Mouse (Mus musculus): ENCODE results near the gene Slc5a11. TPM values are rescaled to one million over a fixed set of nuclear protein-coding genes. Genes with fewer than 3 reads are reported as not detected.

The Slc5a11 gene
- polyA plus RNA-seq, 1 experiment = not detected

GRCm38 (mm10) chr7:123219781-123220632, 5.4 kb downstream of the Slc5a11 start:
- TF ChIP-seq POLR2A (IDR thresholded peaks at IDR 0.05; ENCODE audit: insufficient read depth, low read depth, low read length) = no peak
- no peak for TF ChIP-seq CTCF (IDR thresholded peaks at IDR 0.05; ENCODE audit: insufficient read depth, low read depth, low read length)
- Histone ChIP-seq H3K27ac (ENCODE audit: insufficient read depth, low read depth, low read length) (peak overlapping the region; percentile 46; the same call in 1 of the 2 replicates), H3K4me3 (ENCODE audit: insufficient read depth, low read depth, low read length) (no peak overlapping the region), H3K4me1 (ENCODE audit: control insufficient read depth, insufficient read depth, low read length) (peaks cover 5% of the 10 kb centered on the region; the same call in 1 of the 2 replicates)
- WGBS = 67% methylated on average over 13 of the region's 13 CpGs

GRCm38 (mm10) chr7:123220633-123220942, 6.0 kb downstream of the Slc5a11 start:
- 0 out of 2 replicates have a peak overlapping the region, but pooled peaks have one; percentile 46 for H3K27ac ChIP-seq (ENCODE audit: insufficient read depth, low read depth, low read length)
- WGBS = 71% methylated on average over 2 of the region's 2 CpGs
- H3K4me1 ChIP-seq (ENCODE audit: control insufficient read depth, insufficient read depth, low read length) = peaks cover 5% of the 10 kb centered on the region; the same call in 1 of the 2 replicates
- TF ChIP-seq POLR2A (IDR thresholded peaks at IDR 0.05; ENCODE audit: insufficient read depth, low read depth, low read length) (no peak), CTCF (IDR thresholded peaks at IDR 0.05; ENCODE audit: insufficient read depth, low read depth, low read length) (no peak)
- H3K4me3 ChIP-seq (ENCODE audit: insufficient read depth, low read depth, low read length) = no peak overlapping the region

GRCm38 (mm10) chr7:123224076-123224475, 9.5 kb downstream of the Slc5a11 start:
- WGBS = 90% methylated on average over 9 of the region's 9 CpGs
- TF ChIP-seq POLR2A (IDR thresholded peaks at IDR 0.05; ENCODE audit: insufficient read depth, low read depth, low read length) (no peak), CTCF (IDR thresholded peaks at IDR 0.05; ENCODE audit: insufficient read depth, low read depth, low read length) (no peak)
- Histone ChIP-seq H3K27ac (ENCODE audit: insufficient read depth, low read depth, low read length) (no peak overlapping the region), H3K4me1 (ENCODE audit: control insufficient read depth, insufficient read depth, low read length) (peaks cover 5% of the 10 kb centered on the region; the same call in 1 of the 2 replicates), H3K4me3 (ENCODE audit: insufficient read depth, low read depth, low read length) (no peak overlapping the region)

- WGBS = 93% methylated on average over 4 of the region's 4 CpGs
- no peaks in the 10 kb centered on the region; the same call in 1 of the 2 replicates for H3K4me1 ChIP-seq (ENCODE audit: control insufficient read depth, insufficient read depth, low read length)
- no peak overlapping the region for H3K4me3 ChIP-seq (ENCODE audit: insufficient read depth, low read depth, low read length)
- no peak overlapping the region for H3K27ac ChIP-seq (ENCODE audit: insufficient read depth, low read depth, low read length)
- TF ChIP-seq POLR2A (IDR thresholded peaks at IDR 0.05; ENCODE audit: insufficient read depth, low read depth, low read length) (no peak), CTCF (IDR thresholded peaks at IDR 0.05; ENCODE audit: insufficient read depth, low read depth, low read length) (no peak)
Measured at GRCm38 (mm10) chr7:123225159-123225558, 10.6 kb downstream of the Slc5a11 start.

GRCm38 (mm10) chr7:123235449-123235848, 20.9 kb downstream of the Slc5a11 start:
- no peak overlapping the region for H3K27ac ChIP-seq (ENCODE audit: insufficient read depth, low read depth, low read length)
- H3K4me3 ChIP-seq (ENCODE audit: insufficient read depth, low read depth, low read length) = no peak overlapping the region
- 46% methylated on average over 4 of the region's 4 CpGs for WGBS
- H3K4me1 ChIP-seq (ENCODE audit: control insufficient read depth, insufficient read depth, low read length) = peaks cover 3% of the 10 kb centered on the region; the same call in 1 of the 2 replicates
- TF ChIP-seq POLR2A (IDR thresholded peaks at IDR 0.05; ENCODE audit: insufficient read depth, low read depth, low read length) = no peak
- TF ChIP-seq CTCF (IDR thresholded peaks at IDR 0.05; ENCODE audit: insufficient read depth, low read depth, low read length) = no peak

- TF ChIP-seq CTCF (IDR thresholded peaks at IDR 0.05; ENCODE audit: insufficient read depth, low read depth, low read length) (no peak), POLR2A (IDR thresholded peaks at IDR 0.05; ENCODE audit: insufficient read depth, low read depth, low read length) (no peak)
- WGBS = 72% methylated on average over 4 of the region's 4 CpGs
- H3K4me3 ChIP-seq (ENCODE audit: insufficient read depth, low read depth, low read length) = no peak overlapping the region
Measured at GRCm38 (mm10) chr7:123238621-123239020, 24.0 kb downstream of the Slc5a11 start.

GRCm38 (mm10) chr7:123240064-123240463, 25.5 kb downstream of the Slc5a11 start:
- peaks cover 3% of the 10 kb centered on the region; the same call in 1 of the 2 replicates for H3K4me1 ChIP-seq (ENCODE audit: control insufficient read depth, insufficient read depth, low read length)
- H3K27ac ChIP-seq (ENCODE audit: insufficient read depth, low read depth, low read length) = no peak overlapping the region
- 71% methylated on average over 6 of the region's 6 CpGs for WGBS
- H3K4me3 ChIP-seq (ENCODE audit: insufficient read depth, low read depth, low read length) = no peak overlapping the region
- TF ChIP-seq POLR2A (IDR thresholded peaks at IDR 0.05; ENCODE audit: insufficient read depth, low read depth, low read length) (no peak), CTCF (IDR thresholded peaks at IDR 0.05; ENCODE audit: insufficient read depth, low read depth, low read length) (no peak)

More at GRCm38 (mm10) chr7:123238621-123239020, 24.0 kb downstream of the Slc5a11 start:
- H3K4me1 ChIP-seq (ENCODE audit: control insufficient read depth, insufficient read depth, low read length) = peaks cover 3% of the 10 kb centered on the region; the same call in 1 of the 2 replicates
- no peak overlapping the region for H3K27ac ChIP-seq (ENCODE audit: insufficient read depth, low read depth, low read length)

GRCm38 (mm10) chr7:123242241-123242640, 27.7 kb downstream of the Slc5a11 start:
- H3K4me1 ChIP-seq (ENCODE audit: control insufficient read depth, insufficient read depth, low read length) = peaks cover 3% of the 10 kb centered on the region; the same call in 1 of the 2 replicates
- 88% methylated on average over 7 of the region's 7 CpGs for WGBS
- H3K4me3 ChIP-seq (ENCODE audit: insufficient read depth, low read depth, low read length) = no peak overlapping the region
- no peak for TF ChIP-seq POLR2A (IDR thresholded peaks at IDR 0.05; ENCODE audit: insufficient read depth, low read depth, low read length)
- no peak for TF ChIP-seq CTCF (IDR thresholded peaks at IDR 0.05; ENCODE audit: insufficient read depth, low read depth, low read length)
- H3K27ac ChIP-seq (ENCODE audit: insufficient read depth, low read depth, low read length) = no peak overlapping the region

GRCm38 (mm10) chr7:123244833-123245232, 30.3 kb downstream of the Slc5a11 start:
- Histone ChIP-seq H3K27ac (ENCODE audit: insufficient read depth, low read depth, low read length) (no peak overlapping the region), H3K4me3 (ENCODE audit: insufficient read depth, low read depth, low read length) (no peak overlapping the region), H3K4me1 (ENCODE audit: control insufficient read depth, insufficient read depth, low read length) (no peaks in the 10 kb centered on the region)
- TF ChIP-seq POLR2A (IDR thresholded peaks at IDR 0.05; ENCODE audit: insufficient read depth, low read depth, low read length) = no peak
- WGBS = 95% methylated on average over 1 of the region's 1 CpGs

All from olfactory bulb, adult 2 months (tissue).